Mouse (Mus musculus): ENCODE data around the gene Zcchc4. TPM values are rescaled to one million over a fixed set of nuclear protein-coding genes. Genes with fewer than 3 reads are reported as not detected.

The Zcchc4 gene
- polyA plus RNA-seq, 1 experiment from 2014 or later, result 15.9 TPM

DNA sequence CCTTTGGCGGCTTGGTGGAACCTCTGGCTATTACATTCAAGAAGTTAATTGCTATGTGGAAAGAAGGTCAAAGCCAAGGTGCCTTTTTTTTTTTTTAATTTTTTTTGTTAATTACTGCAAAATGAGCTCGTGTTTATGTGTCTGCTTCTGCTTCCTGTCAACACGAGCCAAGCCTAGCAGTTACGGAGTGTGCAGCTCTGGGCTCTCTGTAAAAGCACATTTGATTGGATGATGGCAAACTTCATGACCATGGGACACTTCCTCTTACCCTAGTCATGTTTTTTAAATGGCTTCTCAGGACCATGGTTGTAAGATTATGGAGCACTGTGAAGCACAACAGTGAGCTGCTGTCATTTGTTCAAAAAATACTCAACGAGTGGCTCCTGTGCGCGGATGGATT is 31.8 kb downstream of the Zcchc4 start:
- no peaks in the 10 kb centered on the region for H3K4me1 ChIP-seq (replicated peaks)
- peaks cover 73% of the 10 kb centered on the region for H3K36me3 ChIP-seq
- no peaks in the 10 kb centered on the region for H3K27me3 ChIP-seq (ENCODE audit: insufficient read depth, poor library complexity, severe bottlenecking)
- no peak overlapping the region for H3K4me3 ChIP-seq
- no peak for DNase-seq (ENCODE audit: low spot score)
- 92% methylated on average over 7 of the region's 7 CpGs for WGBS
- H3K27ac ChIP-seq, result no peak overlapping the region
- H3K9me3 ChIP-seq, result no peaks in the 10 kb centered on the region

GRCm38 (mm10) chr5:52810446-52810845 is 35.2 kb downstream of the Zcchc4 start:
- Histone ChIP-seq H3K4me1 (replicated peaks) (no peaks in the 10 kb centered on the region), H3K27ac (no peak overlapping the region), H3K36me3 (peaks cover 66% of the 10 kb centered on the region), H3K4me3 (no peak overlapping the region), H3K9me3 (no peaks in the 10 kb centered on the region), H3K27me3 (ENCODE audit: insufficient read depth, poor library complexity, severe bottlenecking) (no peaks in the 10 kb centered on the region)
- 92% methylated on average over 6 of the region's 6 CpGs for WGBS
- DNase-seq (ENCODE audit: low spot score), result no peak

DNA sequence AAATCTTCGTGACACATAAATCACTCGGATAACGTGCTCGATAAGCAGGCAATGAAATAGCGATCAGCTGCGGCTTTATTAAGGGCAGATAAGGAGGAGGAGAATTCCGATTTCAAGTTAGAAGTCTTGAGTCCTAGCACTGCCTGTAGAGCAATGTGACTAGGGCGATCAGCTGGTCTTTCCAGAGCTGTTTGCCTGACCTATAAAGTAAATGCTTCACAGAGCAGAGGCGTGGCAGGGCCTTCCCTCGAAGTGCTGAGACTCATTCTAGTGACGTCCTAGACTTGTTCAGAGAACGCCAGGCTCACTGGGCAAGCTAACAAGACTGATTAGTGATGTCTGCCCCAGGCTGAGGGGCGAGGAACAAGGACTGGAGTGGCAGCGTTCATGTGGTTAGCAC is 35.8 kb downstream of the Zcchc4 start:
- Histone ChIP-seq H3K9me3 (no peaks in the 10 kb centered on the region), H3K27ac (no peak overlapping the region), H3K36me3 (peaks cover 62% of the 10 kb centered on the region), H3K4me1 (replicated peaks) (no peaks in the 10 kb centered on the region), H3K27me3 (ENCODE audit: insufficient read depth, poor library complexity, severe bottlenecking) (no peaks in the 10 kb centered on the region), H3K4me3 (no peak overlapping the region)
- no peak for DNase-seq (ENCODE audit: low spot score)
- WGBS, result 93% methylated on average over 14 of the region's 14 CpGs

GRCm38 (mm10) chr5:52812456-52812855 is 37.2 kb downstream of the Zcchc4 start:
- no peaks in the 10 kb centered on the region for H3K4me1 ChIP-seq (replicated peaks)
- no peak overlapping the region for H3K4me3 ChIP-seq
- H3K9me3 ChIP-seq, result no peaks in the 10 kb centered on the region
- WGBS, result 94% methylated on average over 10 of the region's 10 CpGs
- no peak overlapping the region for H3K27ac ChIP-seq
- DNase-seq (ENCODE audit: low spot score), result no peak
- H3K27me3 ChIP-seq (ENCODE audit: insufficient read depth, poor library complexity, severe bottlenecking), result no peaks in the 10 kb centered on the region
- peaks cover 67% of the 10 kb centered on the region for H3K36me3 ChIP-seq

GRCm38 (mm10) chr5:52813312-52813711 is 38.1 kb downstream of the Zcchc4 start:
- Histone ChIP-seq H3K27me3 (ENCODE audit: insufficient read depth, poor library complexity, severe bottlenecking) (no peaks in the 10 kb centered on the region), H3K36me3 (peaks cover 59% of the 10 kb centered on the region), H3K9me3 (no peaks in the 10 kb centered on the region), H3K27ac (no peak overlapping the region), H3K4me1 (replicated peaks) (no peaks in the 10 kb centered on the region), H3K4me3 (no peak overlapping the region)
- DNase-seq (ENCODE audit: low spot score), result no peak
- WGBS, result 91% methylated on average over 7 of the region's 7 CpGs

DNA sequence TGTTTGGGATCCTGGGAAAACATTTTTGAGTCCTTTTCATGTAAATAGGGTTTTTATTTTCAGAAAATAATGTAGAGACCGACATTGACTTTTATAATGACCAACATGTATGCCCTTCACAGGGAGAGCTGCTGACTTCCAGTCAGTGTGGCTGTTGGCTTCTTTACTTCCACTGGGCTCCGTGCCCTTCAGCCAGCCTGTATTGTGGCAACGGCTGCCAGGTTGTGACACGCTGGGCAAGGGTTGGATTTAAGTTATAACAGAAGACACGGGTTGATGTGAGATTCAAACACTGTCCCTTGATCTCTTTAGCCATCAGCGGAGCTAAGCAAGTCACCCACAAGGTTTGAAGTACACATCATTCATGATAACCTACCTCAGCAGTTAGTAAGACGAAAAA is 43.5 kb downstream of the Zcchc4 start:
- WGBS, result 93% methylated on average over 7 of the region's 7 CpGs
- no peak for DNase-seq (ENCODE audit: low spot score)
- H3K4me3 ChIP-seq, result no peak overlapping the region
- H3K36me3 ChIP-seq, result peaks cover 52% of the 10 kb centered on the region
- H3K27me3 ChIP-seq (ENCODE audit: insufficient read depth, poor library complexity, severe bottlenecking), result no peaks in the 10 kb centered on the region
- no peak overlapping the region for H3K27ac ChIP-seq
- no peaks in the 10 kb centered on the region for H3K4me1 ChIP-seq (replicated peaks)
- H3K9me3 ChIP-seq, result no peaks in the 10 kb centered on the region

GRCm38 (mm10) chr5:52821691-52822090 is 46.5 kb downstream of the Zcchc4 start:
- DNase-seq (ENCODE audit: low spot score), result peak; percentile 22
- Histone ChIP-seq H3K4me1 (replicated peaks) (no peaks in the 10 kb centered on the region), H3K36me3 (peaks cover 57% of the 10 kb centered on the region), H3K27me3 (ENCODE audit: insufficient read depth, poor library complexity, severe bottlenecking) (no peaks in the 10 kb centered on the region), H3K9me3 (no peaks in the 10 kb centered on the region), H3K4me3 (no peak overlapping the region), H3K27ac (no peak overlapping the region)
- WGBS, result 65% methylated on average over 3 of the region's 3 CpGs

- Histone ChIP-seq H3K27me3 (ENCODE audit: insufficient read depth, poor library complexity, severe bottlenecking) (no peaks in the 10 kb centered on the region), H3K4me1 (replicated peaks) (peaks cover 1% of the 10 kb centered on the region; the same call in 1 of the 2 replicates), H3K27ac (no peak overlapping the region), H3K4me3 (no peak overlapping the region), H3K36me3 (peaks cover 19% of the 10 kb centered on the region), H3K9me3 (0 out of 2 replicates have a peak, but pooled peaks cover 3% of the 10 kb centered on the region)
- WGBS, result 95% methylated on average over 4 of the region's 4 CpGs
- DNase-seq (ENCODE audit: low spot score), result no peak
Measured at GRCm38 (mm10) chr5:52827923-52828322, 52.7 kb downstream of the Zcchc4 start.

DNA sequence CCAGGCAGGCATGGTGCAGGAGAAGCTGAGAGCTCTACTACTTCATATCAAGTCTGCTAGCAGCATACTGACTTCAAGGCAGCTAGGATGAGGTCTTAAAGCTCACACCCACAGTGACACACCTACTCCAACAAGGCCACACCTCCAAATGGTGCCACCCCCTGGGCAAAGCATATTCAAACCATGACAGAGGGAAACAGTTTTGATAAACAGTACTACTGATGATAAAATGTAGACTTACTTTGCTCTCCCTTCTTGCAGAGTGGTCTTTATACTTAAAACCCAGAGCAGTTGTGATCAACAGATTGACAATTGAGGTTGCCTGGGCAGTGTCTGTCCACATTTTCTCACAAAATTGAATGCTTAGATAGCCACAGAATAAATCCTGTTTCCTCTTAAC is 57.8 kb downstream of the Zcchc4 start:
- Histone ChIP-seq H3K4me1 (replicated peaks) (peaks cover 15% of the 10 kb centered on the region), H3K27ac (peak overlapping the region; percentile 94), H3K9me3 (0 out of 2 replicates have a peak, but pooled peaks cover 3% of the 10 kb centered on the region), H3K4me3 (peak overlapping the region; percentile 84), H3K27me3 (ENCODE audit: insufficient read depth, poor library complexity, severe bottlenecking) (no peaks in the 10 kb centered on the region), H3K36me3 (peaks cover 18% of the 10 kb centered on the region)
- no peak for DNase-seq (ENCODE audit: low spot score)

DNA sequence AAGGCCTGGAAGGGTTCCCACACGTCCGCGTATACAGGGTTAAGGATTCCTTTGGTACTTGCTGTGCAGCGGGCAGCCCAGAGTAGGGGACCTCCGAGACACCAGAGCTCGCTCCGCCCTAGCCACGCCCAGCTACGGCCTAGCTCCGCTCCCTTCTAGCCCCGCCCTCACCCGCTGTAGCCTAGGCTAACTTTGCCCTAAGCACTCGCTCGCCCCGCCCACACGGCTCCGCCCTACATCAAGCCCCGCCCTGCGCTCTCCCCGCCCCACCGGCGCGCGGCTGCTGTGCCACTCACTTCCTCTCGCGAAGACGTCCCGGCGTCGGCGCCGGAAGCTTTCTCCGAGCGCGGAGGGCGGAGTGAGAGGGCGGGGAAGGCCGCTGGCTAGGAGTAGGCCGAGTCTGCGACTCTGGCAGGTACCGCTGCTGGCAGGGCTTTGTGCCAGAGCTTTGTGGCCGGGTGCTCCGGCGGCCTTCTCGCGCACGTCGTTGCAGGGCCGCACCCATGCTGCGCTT is 58.6 kb downstream of the Zcchc4 start, which contains the start of gene Anapc4:
Gene Anapc4, plus strand, starts transcription at position 252 of the 514 bp plus-strand sequence.
- under 1% methylated on average over 50 of the region's 50 CpGs for WGBS
- peak within 1 kb of the TSS; percentile 94 for H3K27ac ChIP-seq
- H3K9me3 ChIP-seq, result 0 out of 2 replicates have a peak, but pooled peaks cover 3% of the 10 kb centered on the region
- peak within 1 kb of the TSS; percentile 84 for H3K4me3 ChIP-seq
- H3K27me3 ChIP-seq (ENCODE audit: insufficient read depth, poor library complexity, severe bottlenecking), result no peaks in the 10 kb centered on the region
- peaks cover 26% of the 10 kb centered on the region for H3K36me3 ChIP-seq
- DNase-seq (ENCODE audit: low spot score), result peak; percentile 100
- peaks cover 15% of the 10 kb centered on the region for H3K4me1 ChIP-seq (replicated peaks)

DNA sequence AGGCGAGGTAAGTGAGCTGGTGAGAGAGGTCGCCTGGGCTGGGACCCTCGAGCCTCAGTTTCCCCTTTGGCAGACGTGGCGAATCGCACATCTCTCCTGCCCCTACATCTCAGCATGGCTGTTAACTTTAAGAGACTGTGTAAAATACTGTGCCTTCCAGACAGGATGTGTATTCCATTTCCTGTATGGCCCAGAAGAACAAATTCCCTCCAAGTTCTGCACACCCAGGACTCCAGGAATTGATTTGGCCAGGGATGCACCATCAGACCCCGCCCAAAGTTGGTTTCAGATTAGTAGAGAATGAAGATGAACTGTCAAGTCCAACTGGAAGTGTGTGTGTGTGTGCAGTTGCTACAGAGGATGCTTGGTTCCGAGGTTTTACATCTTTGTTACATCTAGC is 59.2 kb downstream of the Zcchc4 start:
- peak overlapping the region; percentile 84 for H3K4me3 ChIP-seq
- peaks cover 15% of the 10 kb centered on the region for H3K4me1 ChIP-seq (replicated peaks)
- no peak for DNase-seq (ENCODE audit: low spot score)
- H3K27ac ChIP-seq, result peak overlapping the region; percentile 94
- H3K9me3 ChIP-seq, result 0 out of 2 replicates have a peak, but pooled peaks cover 3% of the 10 kb centered on the region
- WGBS, result 14% methylated on average over 8 of the region's 8 CpGs
- H3K27me3 ChIP-seq (ENCODE audit: insufficient read depth, poor library complexity, severe bottlenecking), result no peaks in the 10 kb centered on the region
- H3K36me3 ChIP-seq, result peaks cover 31% of the 10 kb centered on the region

GRCm38 (mm10) chr5:52844319-52844718 is 69.1 kb downstream of the Zcchc4 start:
- 95% methylated on average over 7 of the region's 7 CpGs for WGBS
- H3K36me3 ChIP-seq, result peaks cover 98% of the 10 kb centered on the region
- no peak for DNase-seq (ENCODE audit: low spot score)
- no peaks in the 10 kb centered on the region for H3K4me1 ChIP-seq (replicated peaks)
- H3K27ac ChIP-seq, result no peak overlapping the region
- no peaks in the 10 kb centered on the region for H3K27me3 ChIP-seq (ENCODE audit: insufficient read depth, poor library complexity, severe bottlenecking)
- H3K4me3 ChIP-seq, result no peak overlapping the region
- no peaks in the 10 kb centered on the region for H3K9me3 ChIP-seq

- no peak overlapping the region for H3K4me3 ChIP-seq
- no peaks in the 10 kb centered on the region for H3K4me1 ChIP-seq (replicated peaks)
- WGBS, result 91% methylated on average over 5 of the region's 5 CpGs
- DNase-seq (ENCODE audit: low spot score), result no peak
- H3K9me3 ChIP-seq, result no peaks in the 10 kb centered on the region
- peaks cover 95% of the 10 kb centered on the region for H3K36me3 ChIP-seq
- H3K27ac ChIP-seq, result no peak overlapping the region
- H3K27me3 ChIP-seq (ENCODE audit: insufficient read depth, poor library complexity, severe bottlenecking), result no peaks in the 10 kb centered on the region
Measured at GRCm38 (mm10) chr5:52855727-52856126, 80.5 kb downstream of the Zcchc4 start.

DNA sequence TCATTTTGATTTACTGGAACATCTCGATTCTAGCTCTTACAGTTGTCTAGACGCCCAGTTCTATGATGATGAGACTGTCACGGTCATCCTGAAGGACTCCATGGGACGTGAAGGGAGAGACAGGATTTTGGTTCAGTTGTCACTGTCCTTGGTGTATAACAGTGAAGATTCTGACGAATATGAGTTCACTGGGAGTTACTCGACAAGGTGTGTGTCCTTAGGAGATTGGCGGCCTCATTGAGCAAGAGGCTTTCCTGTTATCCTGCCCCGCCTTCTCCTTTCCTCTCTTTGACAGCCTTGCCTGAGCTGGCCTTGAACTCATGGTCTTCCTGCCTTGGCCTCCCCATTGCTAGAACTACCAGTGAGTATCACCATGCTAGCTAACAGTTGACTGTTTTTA is 89.2 kb downstream of the Zcchc4 start:
- 93% methylated on average over 8 of the region's 8 CpGs for WGBS
- peaks cover 96% of the 10 kb centered on the region for H3K36me3 ChIP-seq
- DNase-seq (ENCODE audit: low spot score), result no peak
- H3K27me3 ChIP-seq (ENCODE audit: insufficient read depth, poor library complexity, severe bottlenecking), result no peaks in the 10 kb centered on the region
- H3K4me3 ChIP-seq, result no peak overlapping the region
- no peaks in the 10 kb centered on the region for H3K4me1 ChIP-seq (replicated peaks)
- no peak overlapping the region for H3K27ac ChIP-seq
- no peaks in the 10 kb centered on the region for H3K9me3 ChIP-seq
